Mouse (Mus musculus): ENCODE measurements around the gene Mrpl20. TPM values are rescaled to one million over a fixed set of nuclear protein-coding genes. Genes with fewer than 3 reads are reported as not detected.

Mrpl20 gene
- total RNA-seq (2021) = 100 to 1,000 TPM; 143 to 148 TPM
- long read RNA-seq, experiment 1, transcript Mrpl20-201 (4 exons, 764 nt) = major isoform, 37 of 42 reads
- long read RNA-seq, experiment 1, partial matches to known transcripts = 1 of 42 reads
- long read RNA-seq, experiment 1, other reads (novel, unspliced or antisense) = 2 of 42 reads
- long read RNA-seq, experiment 2, transcript Mrpl20-201 (4 exons, 764 nt) = major isoform, 177 of 190 reads
- long read RNA-seq, experiment 2, partial matches to known transcripts = 2 of 190 reads
- long read RNA-seq, experiment 2, other reads (novel, unspliced or antisense) = 11 of 190 reads

GRCm38 (mm10) chr4:155802741-155803339 lies at the start of gene Mrpl20:
TSS of gene Mrpl20 (plus strand) at chr4:155802878.
- DNase-seq (ENCODE audit: low spot score in 2 of 2) = no peak

- no peak for DNase-seq (ENCODE audit: low spot score in 2 of 2)
Observed at GRCm38 (mm10) chr4:155757011-155757410, 45.7 kb upstream of the Mrpl20 start.

- DNase-seq (ENCODE audit: low spot score in 2 of 2) = no peak
Observed at GRCm38 (mm10) chr4:155759862-155760612, 42.6 kb upstream of the Mrpl20 start.

- peak; percentile 97 to 98 for DNase-seq (ENCODE audit: low spot score in 2 of 2)
Observed at GRCm38 (mm10) chr4:155760613-155761355, 41.9 kb upstream of the Mrpl20 start, which contains the start of gene Atad3a. TSS of gene Atad3a (minus strand) at chr4:155761093.

GRCm38 (mm10) chr4:155761356-155762099 lies 41.1 kb upstream of the Mrpl20 start:
- DNase-seq (ENCODE audit: low spot score in 2 of 2) = no peak

GRCm38 (mm10) chr4:155762357-155762756 lies 40.3 kb upstream of the Mrpl20 start:
- DNase-seq (ENCODE audit: low spot score in 2 of 2) = no peak

GRCm38 (mm10) chr4:155769496-155769879 lies 33.2 kb upstream of the Mrpl20 start:
- DNase-seq (ENCODE audit: low spot score in 2 of 2) = no peak

- DNase-seq (ENCODE audit: low spot score in 2 of 2) = peak; percentile 96
Observed at GRCm38 (mm10) chr4:155769880-155770512, 32.7 kb upstream of the Mrpl20 start.

GRCm38 (mm10) chr4:155770626-155771025 lies 32.1 kb upstream of the Mrpl20 start:
- peak in 1 of 2 experiments; percentile 25 for DNase-seq (ENCODE audit: low spot score in 2 of 2)

- no peak for DNase-seq (ENCODE audit: low spot score in 2 of 2)
Observed at GRCm38 (mm10) chr4:155771706-155772105, 31.0 kb upstream of the Mrpl20 start.

- DNase-seq (ENCODE audit: low spot score in 2 of 2) = peak in 1 of 2 experiments; percentile 21
Observed at GRCm38 (mm10) chr4:155772786-155773185, 29.9 kb upstream of the Mrpl20 start.

- no peak for DNase-seq (ENCODE audit: low spot score in 2 of 2)
Observed at GRCm38 (mm10) chr4:155773335-155774078, 29.2 kb upstream of the Mrpl20 start.

- DNase-seq (ENCODE audit: low spot score in 2 of 2) = peak; percentile 86 to 88
Observed at GRCm38 (mm10) chr4:155774280-155774754, 28.4 kb upstream of the Mrpl20 start, which contains the start of gene Vwa1. TSS of gene Vwa1 (minus strand) at chr4:155774698.

- DNase-seq (ENCODE audit: low spot score in 2 of 2) = peak in 1 of 2 experiments; percentile 33
Observed at GRCm38 (mm10) chr4:155774971-155775740, 27.5 kb upstream of the Mrpl20 start.

GRCm38 (mm10) chr4:155775855-155776254 lies 26.8 kb upstream of the Mrpl20 start:
- DNase-seq (ENCODE audit: low spot score in 2 of 2) = peak in 1 of 2 experiments; percentile 39

- no peak for DNase-seq (ENCODE audit: low spot score in 2 of 2)
Observed at GRCm38 (mm10) chr4:155776704-155777335, 25.9 kb upstream of the Mrpl20 start.

- no peak for DNase-seq (ENCODE audit: low spot score in 2 of 2)
Observed at GRCm38 (mm10) chr4:155777816-155778215, 24.9 kb upstream of the Mrpl20 start.

GRCm38 (mm10) chr4:155779498-155779897 lies 23.2 kb upstream of the Mrpl20 start:
- DNase-seq (ENCODE audit: low spot score in 2 of 2) = no peak
